Mouse (Mus musculus) liver (tissue): ENCODE data around the gene 5730522E02Rik.

Experiments used
- DNase-seq: peaks from one replicate; pipeline ENCODE4 v3.0.0-alpha.2; 2020; ENCODE audit warnings: mixed read lengths

5730522E02Rik gene

DNA sequence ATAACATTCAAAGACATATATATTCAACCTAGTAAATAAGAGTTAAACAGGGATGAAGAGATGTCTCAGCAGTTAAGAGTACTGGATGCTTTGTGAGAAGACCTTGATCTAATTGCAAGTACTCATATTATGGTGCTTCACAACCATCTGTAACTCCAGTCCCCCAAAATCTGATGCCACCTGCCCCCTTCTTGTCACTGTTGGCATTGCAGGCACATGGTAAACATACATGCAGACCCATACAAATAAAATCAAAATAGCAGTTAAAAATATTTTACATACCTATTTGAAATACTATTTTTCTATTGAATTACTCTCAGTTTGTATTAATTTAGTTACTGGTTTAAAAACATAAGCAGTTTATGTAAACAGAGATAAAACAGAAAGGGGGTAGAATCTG lies 84.6 kb downstream of the 5730522E02Rik start:
- DNase-seq: no peak

GRCm38 (mm10) chr11:26120781-26121557 lies 89.6 kb downstream of the 5730522E02Rik start:
- no peak for DNase-seq

DNA sequence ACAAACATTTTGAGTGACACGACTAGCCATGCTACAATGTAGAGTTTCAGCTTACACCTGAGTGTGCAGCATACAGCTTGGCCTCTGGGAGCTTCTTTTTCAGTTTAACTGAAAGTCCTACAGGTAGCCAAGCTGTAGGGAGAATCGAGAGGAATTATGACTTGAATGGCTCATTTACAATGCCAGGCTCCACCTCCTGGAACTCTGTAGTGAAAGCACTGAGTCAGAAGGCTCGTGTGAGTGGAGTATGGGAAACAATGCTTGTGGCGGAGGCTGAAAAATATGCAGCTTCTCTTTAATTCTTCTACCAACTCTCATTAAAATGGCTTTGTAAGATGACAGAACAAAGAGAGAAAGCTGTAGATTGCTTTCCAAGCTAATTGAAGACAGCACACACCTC lies 92.9 kb downstream of the 5730522E02Rik start:
- DNase-seq: no peak

GRCm38 (mm10) chr11:26112206-26112605 lies 98.4 kb downstream of the 5730522E02Rik start:
- DNase-seq: no peak

DNA sequence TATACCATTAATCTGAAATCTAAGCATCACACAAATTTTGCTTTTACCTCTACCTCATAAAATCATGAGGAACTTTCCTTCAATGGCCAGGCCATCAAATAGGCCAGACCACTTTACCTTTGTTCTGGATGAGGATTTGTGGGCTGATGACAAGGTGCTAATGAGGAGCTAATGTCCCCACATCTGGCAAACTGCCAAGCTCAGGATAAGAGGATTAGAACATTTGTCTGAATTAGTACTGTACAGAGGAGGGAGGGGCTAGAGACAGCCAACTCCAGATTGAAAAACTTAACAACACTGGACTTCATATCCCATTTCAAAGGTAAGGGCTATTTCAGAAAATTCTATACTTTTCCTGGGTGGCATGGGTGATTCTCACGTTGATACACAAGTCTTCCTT lies 101.9 kb downstream of the 5730522E02Rik start:
- no peak for DNase-seq

GRCm38 (mm10) chr11:26104680-26105079 lies 105.9 kb downstream of the 5730522E02Rik start:
- no peak for DNase-seq

- no peak for DNase-seq
Measured at GRCm38 (mm10) chr11:26103698-26104097, 106.9 kb downstream of the 5730522E02Rik start.

DNA sequence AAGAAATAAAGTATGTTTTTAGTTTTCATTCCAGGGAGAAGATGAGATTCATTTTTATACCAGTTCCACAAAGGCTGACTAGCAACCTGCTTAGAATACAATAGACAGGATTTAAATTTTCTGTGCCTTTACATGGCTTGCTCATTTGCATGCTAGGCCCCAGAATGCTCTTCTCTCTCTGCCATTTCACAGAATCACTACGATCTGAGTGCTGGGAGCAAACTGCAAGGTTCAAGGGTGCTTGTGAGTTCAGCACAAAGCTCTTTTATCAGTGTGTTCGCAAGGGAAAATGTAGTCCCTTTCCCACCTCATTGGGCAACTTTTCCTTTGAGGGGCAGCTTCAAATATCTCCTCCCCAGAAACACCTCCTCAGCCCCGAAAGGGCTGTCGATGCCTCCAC lies 107.7 kb downstream of the 5730522E02Rik start:
- DNase-seq: no peak

GRCm38 (mm10) chr11:26100077-26100476 lies 110.5 kb downstream of the 5730522E02Rik start:
- no peak for DNase-seq

DNA sequence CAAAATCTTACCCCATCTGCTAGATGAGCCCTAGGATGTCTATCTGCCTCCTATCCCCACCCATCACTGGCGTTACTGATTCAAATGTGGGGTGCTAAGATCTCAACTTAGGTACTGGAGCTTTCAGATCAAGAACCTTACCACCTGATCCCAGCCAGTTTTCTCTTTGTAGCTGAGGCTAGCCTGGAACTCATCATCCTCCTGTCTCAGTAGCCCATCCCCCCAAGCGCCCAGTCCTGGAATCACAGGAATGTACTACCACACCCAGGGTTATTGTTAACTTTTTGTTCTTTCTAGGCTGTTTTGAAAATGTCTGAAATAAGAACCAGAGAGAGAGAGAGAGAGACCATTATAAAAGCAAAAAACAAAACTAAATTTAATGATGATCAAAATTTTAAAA lies 111.6 kb downstream of the 5730522E02Rik start:
- DNase-seq: no peak

GRCm38 (mm10) chr11:26096095-26096494 lies 114.5 kb downstream of the 5730522E02Rik start:
- no peak for DNase-seq

DNA sequence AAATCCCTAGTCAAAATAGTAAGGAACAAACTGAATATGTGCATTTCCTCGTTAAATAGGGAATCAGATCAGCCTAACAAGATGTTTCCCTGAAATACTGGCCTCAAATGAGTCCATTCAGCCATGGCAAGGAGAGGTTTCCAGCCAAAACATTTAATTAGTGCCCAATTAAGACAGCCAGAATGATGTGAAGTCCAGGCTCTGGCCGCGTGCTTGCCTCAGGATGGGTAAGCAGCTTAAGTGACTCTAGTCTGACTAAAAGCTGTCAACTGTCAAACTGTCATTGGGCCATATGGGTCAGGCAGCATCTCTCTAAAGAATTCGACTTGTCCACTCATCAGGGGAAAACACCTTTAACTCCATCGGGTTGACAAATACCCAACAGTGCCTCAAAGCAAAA lies 121.6 kb downstream of the 5730522E02Rik start:
- DNase-seq: no peak

- no peak for DNase-seq
Measured at GRCm38 (mm10) chr11:26086679-26087078, 123.9 kb downstream of the 5730522E02Rik start.

DNA sequence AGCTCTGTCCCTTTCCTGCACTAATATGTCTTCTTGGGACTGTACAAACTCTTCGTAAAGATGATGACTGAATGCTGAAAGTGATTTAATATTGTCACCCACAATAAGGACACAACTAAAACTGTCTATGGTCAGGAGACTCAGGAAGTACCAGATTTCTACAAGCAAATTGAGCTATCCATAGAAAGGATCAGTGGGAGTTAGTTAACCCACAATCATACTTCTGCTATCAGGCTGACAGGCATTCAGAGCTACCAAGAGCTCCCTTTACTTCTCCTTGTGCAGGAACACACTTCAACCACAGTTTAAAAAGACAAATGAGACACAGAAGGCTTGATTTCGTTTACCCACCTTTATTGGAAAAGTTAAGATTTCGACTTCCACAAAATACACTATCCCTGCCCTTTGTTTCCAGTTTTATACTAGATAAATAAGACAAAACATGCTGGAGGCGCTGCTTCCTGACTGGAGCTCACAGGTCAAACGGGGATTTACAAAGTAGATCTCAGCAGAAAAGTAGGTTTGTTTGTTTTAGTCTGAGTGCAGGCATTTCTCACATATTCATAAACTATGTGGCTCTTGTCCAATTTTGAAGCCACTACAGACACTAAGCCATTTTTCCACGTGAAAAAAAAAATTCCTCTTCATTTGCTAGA lies 125.1 kb downstream of the 5730522E02Rik start:
- DNase-seq: no peak

DNA sequence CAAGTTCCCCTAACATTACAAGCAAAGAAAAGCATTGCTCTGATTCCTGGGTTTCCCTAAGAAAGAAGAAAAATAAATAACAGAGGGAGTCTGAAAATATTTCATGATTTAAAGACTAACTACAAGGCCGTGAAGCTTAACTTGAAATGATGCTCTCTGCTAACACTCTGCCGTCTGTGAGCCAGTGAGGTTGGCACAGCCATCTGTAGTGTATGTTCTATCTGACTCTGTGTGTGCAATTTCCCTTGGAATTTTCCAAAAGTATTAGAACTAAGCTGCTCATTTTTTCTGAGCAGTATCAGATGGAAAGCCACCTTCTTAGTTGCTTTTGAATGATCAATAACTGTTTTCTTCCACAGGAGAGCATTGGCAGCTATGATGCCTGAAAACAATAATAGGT lies 134.2 kb downstream of the 5730522E02Rik start:
- DNase-seq: no peak

DNA sequence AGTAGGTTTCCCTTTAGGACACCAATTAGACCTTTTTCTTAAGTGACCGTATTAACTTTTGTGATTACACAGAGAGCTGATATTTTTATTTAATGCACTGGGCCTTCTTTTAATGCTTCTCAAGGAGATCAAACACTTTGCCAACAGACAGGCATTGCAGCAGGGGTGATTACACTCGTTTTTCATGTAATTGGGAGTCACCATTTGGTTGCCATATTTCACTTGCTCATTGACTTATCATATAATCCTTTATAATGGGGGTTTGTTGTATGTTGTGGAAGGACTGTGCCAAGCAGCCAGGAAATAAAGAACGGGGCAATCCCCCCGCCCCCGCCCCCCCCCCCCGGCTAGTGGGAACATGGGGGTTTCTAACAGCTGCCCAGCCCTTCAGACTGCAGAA lies 135.0 kb downstream of the 5730522E02Rik start:
- no peak for DNase-seq

DNA sequence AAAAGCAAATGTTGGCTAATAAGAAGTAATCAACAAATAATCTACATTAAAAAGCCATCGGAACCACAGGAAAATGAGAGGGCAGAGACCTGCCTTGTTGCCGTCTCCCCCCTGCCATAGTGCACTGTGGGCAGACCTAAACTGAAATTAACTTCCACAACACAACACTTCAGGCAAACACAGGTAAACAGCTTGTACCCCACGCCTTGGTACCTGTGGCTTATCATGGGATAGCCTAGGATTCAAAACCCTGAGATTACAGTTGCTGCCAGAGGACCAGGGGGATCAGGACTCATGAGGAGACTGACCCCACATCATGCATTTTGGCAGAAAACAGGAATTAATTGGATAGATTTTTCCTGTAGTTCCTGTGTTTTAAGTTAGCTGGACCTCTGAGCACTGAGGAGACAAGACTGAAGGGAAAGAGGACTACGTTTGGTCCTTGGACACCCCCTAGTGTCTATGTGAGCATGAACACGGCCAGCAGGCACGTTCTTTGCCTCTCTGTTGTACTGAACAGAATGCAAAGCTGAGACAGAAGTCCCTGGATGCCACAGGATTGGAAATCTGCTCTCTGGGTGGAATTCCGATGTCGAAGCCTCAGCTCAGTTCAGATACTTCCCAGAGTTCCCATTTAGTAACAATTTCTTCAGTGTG lies 136.8 kb downstream of the 5730522E02Rik start:
- DNase-seq: peak; percentile 26

GRCm38 (mm10) chr11:26072101-26072500 lies 138.5 kb downstream of the 5730522E02Rik start:
- no peak for DNase-seq

GRCm38 (mm10) chr11:26063252-26063651 lies 147.3 kb downstream of the 5730522E02Rik start:
- DNase-seq: no peak

DNA sequence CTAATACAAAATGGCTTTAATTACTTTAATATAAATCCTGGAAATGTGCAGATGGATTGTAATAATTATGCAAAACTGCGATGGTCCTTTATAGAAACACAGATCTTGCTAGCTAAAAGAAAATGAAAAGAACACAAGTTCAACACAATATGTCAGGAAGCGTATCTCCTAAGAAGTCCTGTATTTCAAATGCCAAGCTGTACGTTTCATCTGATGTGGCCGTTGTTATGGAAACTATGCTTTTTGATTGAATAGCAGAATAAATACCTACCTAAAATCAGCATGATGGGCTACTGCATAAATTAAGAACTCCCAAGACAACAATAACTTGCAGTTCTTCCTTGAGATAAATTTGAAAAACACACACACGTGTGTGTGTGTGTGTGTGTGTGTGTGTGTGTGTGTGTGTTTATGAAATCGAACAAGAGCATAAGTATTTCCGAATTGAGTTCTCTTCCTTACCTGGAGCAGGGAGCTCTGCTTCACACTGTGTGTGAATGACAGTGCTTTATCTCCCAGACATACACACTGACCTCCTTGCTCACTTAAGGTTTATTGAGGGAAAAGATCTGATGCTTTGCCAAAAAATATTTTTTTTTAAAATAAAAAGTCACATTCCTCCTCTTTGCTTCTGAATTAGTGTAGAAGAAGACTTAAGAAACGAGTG lies 149.0 kb downstream of the 5730522E02Rik start:
- no peak for DNase-seq

- no peak for DNase-seq
Measured at GRCm38 (mm10) chr11:26013527-26013926, 197.0 kb downstream of the 5730522E02Rik start.

DNA sequence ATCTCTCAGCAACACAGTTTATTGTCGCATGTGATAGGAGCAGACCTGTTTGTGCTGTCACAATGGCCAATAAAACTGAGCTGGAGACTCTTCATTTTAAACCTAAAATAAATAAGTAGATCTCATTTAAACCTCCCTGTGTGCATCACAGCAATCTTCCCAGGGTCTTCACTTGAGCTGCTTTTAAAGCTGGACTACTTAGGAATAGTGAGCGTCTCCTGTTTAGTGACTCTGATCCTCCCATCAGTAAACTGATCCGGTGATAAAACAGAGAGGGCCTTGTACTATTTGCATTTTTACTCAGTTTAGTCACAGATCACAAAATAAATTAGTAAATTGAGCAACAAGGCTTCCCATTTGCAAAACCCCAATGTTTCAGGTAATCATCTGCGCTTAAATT lies 206.5 kb downstream of the 5730522E02Rik start:
- DNase-seq: no peak

- no peak for DNase-seq
Measured at GRCm38 (mm10) chr11:25999738-26000137, 210.8 kb downstream of the 5730522E02Rik start.
